Mouse (Mus musculus): ENCODE results near the gene Ltb.

- TF ChIP-seq CTCF (IDR thresholded peaks at IDR 0.05; ENCODE audit: borderline replicate concordance, extremely low read depth, insufficient read depth, insufficient read length) (no peak), POLR2A (IDR thresholded peaks at IDR 0.05; ENCODE audit: borderline replicate concordance, extremely low read depth, insufficient read depth, insufficient read length, poor library complexity, severe bottlenecking) (no peak)
Measured at GRCm38 (mm10) chr17:35165451-35166155, 28.6 kb upstream of the Ltb start.

All from brain, embryonic 14.5 days (tissue).